Mouse (Mus musculus): ENCODE measurements around the gene Lao1.

DNA sequence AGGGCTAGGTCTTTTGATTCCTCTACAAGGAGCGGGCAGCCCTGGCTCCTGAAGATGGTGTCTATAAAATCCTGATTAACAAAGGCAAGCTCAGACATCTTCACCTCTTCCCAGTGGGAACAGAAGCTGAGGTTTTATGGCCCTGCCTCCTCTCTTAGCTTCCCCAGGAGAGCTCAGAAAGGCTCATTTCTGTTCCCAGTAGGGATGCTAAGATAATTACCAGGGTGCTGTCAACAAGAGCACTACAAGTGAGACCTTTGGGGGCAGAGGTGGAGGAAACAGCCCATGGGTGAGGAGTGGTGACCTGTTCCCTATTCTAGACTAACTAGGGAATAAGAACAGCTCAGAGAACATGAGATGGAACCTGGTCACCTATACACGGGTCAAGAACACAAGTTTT, 22.9 kb upstream of the Lao1 start, which contains the start of gene Olfr1328:
- no peak for TF ChIP-seq POLR2A (IDR thresholded peaks at IDR 0.05; ENCODE audit: borderline replicate concordance, low read depth, low read length)
- TF ChIP-seq CTCF (IDR thresholded peaks at IDR 0.05; ENCODE audit: low read depth, low read length) = no peak
